Mouse (Mus musculus) MEL (cell line): ENCODE measurements around the gene Adamts9. TPM values are rescaled to one million over a fixed set of nuclear protein-coding genes. Genes with fewer than 3 reads are reported as not detected.

Experiments
- DNase-seq: peaks from one replicate; pipeline ENCODE4 v3.0.0; 2011; ENCODE audit warnings: low read depth, low spot score
- H3K27ac ChIP-seq: 2 replicates; pipeline ENCODE4 v1.5.1; 2012; ENCODE audit warnings: low read depth, mild to moderate bottlenecking, control low read depth, low read length, moderate library complexity; ENCODE audit not compliant: control insufficient read depth
- H3K27me3 ChIP-seq, 2 experiments: fragments of 150-350 bp in 1 of 2; sonication (generic) in 1 of 2; 2 replicates each; pipeline ENCODE4 v1.6.1; 2012; ENCODE audit warnings: low read length in 2 of 2, mild to moderate bottlenecking in 2 of 2, improper control_type of control experiment in 1 of 2, moderate library complexity in 1 of 2; ENCODE audit not compliant: insufficient read depth in 2 of 2, control insufficient read depth in 1 of 2
- H3K36me3 ChIP-seq, 2 experiments: 2 replicates each; pipeline ENCODE4 v1.6.1; 2012 to 2014; ENCODE audit warnings: low read length in 2 of 2, improper control_type of control experiment in 1 of 2, inconsistent platforms in 1 of 2, mild to moderate bottlenecking in 1 of 2; ENCODE audit not compliant: insufficient read depth in 2 of 2, control insufficient read depth in 1 of 2
- H3K4me1 ChIP-seq, 2 experiments: fragments of 150-350 bp in 1 of 2; sonication (generic) in 1 of 2; 2 replicates each; pipeline ENCODE4 v1.6.1; 2012; ENCODE audit warnings: low read length in 2 of 2, improper control_type of control experiment in 1 of 2, mild to moderate bottlenecking in 1 of 2; ENCODE audit not compliant: insufficient read depth in 2 of 2, control insufficient read depth in 1 of 2
- H3K4me3 ChIP-seq, 2 experiments: fragments of 150-350 bp in 1 of 2; sonication (generic) in 1 of 2; 2 replicates each; pipeline ENCODE4 v1.5.1; 2012; ENCODE audit warnings: low read depth in 2 of 2, low read length in 2 of 2, mild to moderate bottlenecking in 2 of 2, moderate library complexity in 2 of 2, control low read depth in 1 of 2, improper control_type of control experiment in 1 of 2; ENCODE audit not compliant: control insufficient read depth in 1 of 2, insufficient read depth in 1 of 2
- H3K79me2 ChIP-seq: 2 replicates; pipeline ENCODE4 v1.6.1; 2012; ENCODE audit warnings: mild to moderate bottlenecking, low read length, moderate library complexity; ENCODE audit not compliant: control insufficient read depth, poor library complexity, insufficient read depth
- H3K9ac ChIP-seq: 2 replicates; pipeline ENCODE4 v1.6.1; 2012; ENCODE audit warnings: low read depth, mild to moderate bottlenecking, control low read depth, low read length, moderate library complexity; ENCODE audit not compliant: control insufficient read depth, poor library complexity, severe bottlenecking
- H3K9me3 ChIP-seq: fragments of 150-350 bp; sonication (generic); replicated peaks from 2 replicates; pipeline ENCODE4 v1.6.1; 2012; ENCODE audit warnings: mild to moderate bottlenecking, low read length, improper control_type of control experiment, moderate library complexity; ENCODE audit not compliant: insufficient read depth
- BHLHE40 ChIP-seq: IDR thresholded peaks from 2 replicates; pipeline ENCODE4 v1.6.1; 2012; ENCODE audit warnings: low read depth, mild to moderate bottlenecking, inconsistent platforms, low read length, improper control_type of control experiment, borderline replicate concordance
- CTCF ChIP-seq, 3 experiments: IDR thresholded peaks in 2 of 3; conservative IDR thresholded peaks in 1 of 3; 2 replicates each; pipeline ENCODE4 v1.5.1; 2011 to 2012; ENCODE audit warnings: low read length in 3 of 3, low read depth in 2 of 3, mild to moderate bottlenecking in 2 of 3, improper control_type of control experiment in 1 of 3, inconsistent platforms in 1 of 3, mixed read lengths in 1 of 3, moderate library complexity in 1 of 3; ENCODE audit not compliant: control insufficient read depth in 1 of 3, insufficient read depth in 1 of 3, poor library complexity in 1 of 3, severe bottlenecking in 1 of 3
- E2F4 ChIP-seq: IDR thresholded peaks from 2 replicates; pipeline ENCODE4 v1.6.1; 2011; ENCODE audit warnings: low read depth, low read length, improper control_type of control experiment, borderline replicate concordance
- ELF1 ChIP-seq: IDR thresholded peaks from 2 replicates; pipeline ENCODE4 v1.6.1; 2014; ENCODE audit warnings: low read depth, mild to moderate bottlenecking, inconsistent platforms, low read length, improper control_type of control experiment, moderate library complexity
- EP300 ChIP-seq, 2 experiments: IDR thresholded peaks; 2 replicates each; pipeline ENCODE4 v1.6.1; 2011; ENCODE audit warnings: improper control_type of control experiment in 2 of 2, low read length in 2 of 2, low read depth in 1 of 2, mild to moderate bottlenecking in 1 of 2
- GABPA ChIP-seq: IDR thresholded peaks from 2 replicates; pipeline ENCODE4 v1.6.1; 2012; ENCODE audit warnings: low read depth, mild to moderate bottlenecking, inconsistent platforms, low read length, improper control_type of control experiment, moderate library complexity
- GATA1 ChIP-seq: IDR thresholded peaks from 2 replicates; pipeline ENCODE4 v1.6.1; 2011; ENCODE audit warnings: low read depth, low read length, improper control_type of control experiment
- JUND ChIP-seq: IDR thresholded peaks from 2 replicates; pipeline ENCODE4 v1.6.1; 2011; ENCODE audit warnings: low read depth, mild to moderate bottlenecking, improper control_type of control experiment, low read length
- MAFK ChIP-seq: IDR thresholded peaks from 2 replicates; pipeline ENCODE4 v1.6.1; 2011; ENCODE audit warnings: low read depth, mild to moderate bottlenecking, low read length, improper control_type of control experiment, borderline replicate concordance
- MAX ChIP-seq: IDR thresholded peaks from 2 replicates; pipeline ENCODE4 v1.6.1; 2011; ENCODE audit warnings: low read length, improper control_type of control experiment
- MEF2A ChIP-seq: IDR thresholded peaks from 2 replicates; pipeline ENCODE4 v1.6.1; 2014; ENCODE audit warnings: low read depth, mild to moderate bottlenecking, inconsistent platforms, low read length, improper control_type of control experiment; ENCODE audit not compliant: poor library complexity, insufficient replicate concordance, severe bottlenecking; ENCODE audit errors: extremely low read depth
- MXI1 ChIP-seq: IDR thresholded peaks from 2 replicates; pipeline ENCODE4 v1.6.1; 2011; ENCODE audit warnings: mild to moderate bottlenecking, low read depth, low read length, improper control_type of control experiment
- MYB ChIP-seq: IDR thresholded peaks from 2 replicates; pipeline ENCODE4 v1.6.1; 2011; ENCODE audit warnings: mild to moderate bottlenecking, low read depth, low read length, improper control_type of control experiment
- MYC ChIP-seq: IDR thresholded peaks from 2 replicates; pipeline ENCODE4 v1.6.1; 2011; ENCODE audit warnings: low read depth, mild to moderate bottlenecking, low read length, improper control_type of control experiment, moderate library complexity
- NELFE ChIP-seq: IDR thresholded peaks from 2 replicates; pipeline ENCODE4 v1.6.1; 2011; ENCODE audit warnings: low read depth, low read length, improper control_type of control experiment
- NRF1 ChIP-seq: IDR thresholded peaks from 2 replicates; pipeline ENCODE4 v1.6.1; 2014; ENCODE audit warnings: low read depth, mild to moderate bottlenecking, inconsistent platforms, low read length, improper control_type of control experiment, moderate library complexity; ENCODE audit not compliant: poor library complexity, insufficient read depth, severe bottlenecking
- RAD21 ChIP-seq: IDR thresholded peaks from 2 replicates; pipeline ENCODE4 v1.6.1; 2011; ENCODE audit warnings: mild to moderate bottlenecking, low read depth, low read length, improper control_type of control experiment
- RCOR1 ChIP-seq: IDR thresholded peaks from 2 replicates; pipeline ENCODE4 v1.6.1; 2012; ENCODE audit warnings: low read depth, mild to moderate bottlenecking, inconsistent platforms, low read length, improper control_type of control experiment
- SIN3A ChIP-seq: IDR thresholded peaks from 2 replicates; pipeline ENCODE4 v1.6.1; 2012; ENCODE audit warnings: low read length, improper control_type of control experiment, inconsistent platforms
- SMC3 ChIP-seq: IDR thresholded peaks from 2 replicates; pipeline ENCODE4 v1.6.1; 2011; ENCODE audit warnings: low read depth, low read length, improper control_type of control experiment
- TAL1 ChIP-seq: IDR thresholded peaks from 2 replicates; pipeline ENCODE4 v1.6.1; 2012; ENCODE audit warnings: mild to moderate bottlenecking, inconsistent platforms, low read length, moderate library complexity, mixed read lengths
- TCF12 ChIP-seq: IDR thresholded peaks from 2 replicates; pipeline ENCODE4 v1.6.1; 2014; ENCODE audit warnings: low read depth, mild to moderate bottlenecking, inconsistent platforms, low read length, improper control_type of control experiment, moderate library complexity
- UBTF ChIP-seq: IDR thresholded peaks from 2 replicates; pipeline ENCODE4 v1.6.1; 2012; ENCODE audit warnings: low read depth, mild to moderate bottlenecking, inconsistent platforms, low read length, improper control_type of control experiment, moderate library complexity, borderline replicate concordance; ENCODE audit not compliant: insufficient read depth
- USF1 ChIP-seq: IDR thresholded peaks from 2 replicates; pipeline ENCODE4 v1.6.1; 2014; ENCODE audit warnings: low read depth, mild to moderate bottlenecking, inconsistent platforms, low read length, improper control_type of control experiment, moderate library complexity
- ZKSCAN1 ChIP-seq: IDR thresholded peaks from 2 replicates; pipeline ENCODE4 v1.6.1; 2012; ENCODE audit warnings: low read depth, mild to moderate bottlenecking, inconsistent platforms, low read length, improper control_type of control experiment, moderate library complexity
- ZMIZ1 ChIP-seq: IDR thresholded peaks from 2 replicates; pipeline ENCODE4 v1.6.1; 2012; ENCODE audit warnings: low read depth, mild to moderate bottlenecking, inconsistent platforms, low read length, improper control_type of control experiment, moderate library complexity
- ZNF384 ChIP-seq: IDR thresholded peaks from 2 replicates; pipeline ENCODE4 v1.6.1; 2012; ENCODE audit warnings: low read depth, mild to moderate bottlenecking, inconsistent platforms, low read length, improper control_type of control experiment
- polyA plus RNA-seq, 2 experiments: library from polyadenylated mRNA; stranded (reverse) in 1 of 2; unstranded in 1 of 2; fragments of >175 nt in 1 of 2; fragments of >200 nt in 1 of 2; gene quantifications; 2 replicates each; pipeline versions ENCODE4 v1.2.1 to v1.2.4; 2012; ENCODE audit warnings: low replicate concordance in 2 of 2, low read depth in 1 of 2; ENCODE audit not compliant: insufficient read length in 2 of 2, insufficient read depth in 1 of 2, missing spikeins in 1 of 2
- total RNA-seq: library from RNA; depleted of rRNA; stranded (reverse); fragments of 300-350 nt; gene quantifications from 2 replicates; pipeline ENCODE4 v1.2.3, GENCODE M21; 2012

Adamts9 gene
- total and polyA plus RNA-seq, 3 experiments = not detected

DNA sequence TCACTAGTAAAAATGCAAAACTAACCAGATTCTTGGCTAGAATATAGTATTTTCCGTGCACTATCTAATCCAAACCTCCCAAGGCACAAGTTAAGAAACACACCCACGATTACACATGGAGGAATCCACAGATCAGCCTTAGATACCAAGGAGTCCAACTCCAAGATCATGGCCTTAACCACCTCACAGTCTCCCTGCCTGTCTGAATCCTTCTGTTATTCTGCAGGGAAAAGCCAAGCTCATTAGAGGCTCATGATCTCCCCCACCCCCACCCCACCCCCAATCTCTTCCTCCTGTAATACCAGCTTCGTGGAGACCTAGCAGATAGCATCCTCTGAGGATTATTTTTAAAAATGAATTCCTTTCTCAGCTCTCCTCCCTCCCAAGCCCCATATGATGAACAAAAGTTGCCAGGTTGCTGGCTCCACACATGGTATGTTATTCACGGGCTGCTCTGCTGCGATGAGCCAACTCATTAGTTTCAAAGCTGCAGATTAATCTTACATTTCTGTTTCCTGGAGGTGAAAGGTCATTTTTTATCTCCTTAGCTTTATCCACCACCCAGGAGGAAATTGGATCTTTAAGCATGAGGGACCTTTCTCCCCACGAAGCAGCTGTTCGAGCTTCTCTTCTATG, 215.8 kb downstream of the Adamts9 start:
- no peak for DNase-seq
- TF ChIP-seq RAD21 (no peak), MEF2A (no peak), UBTF (no peak), ELF1 (no peak), MYC (no peak), GABPA (no peak), TAL1 (no peak), SMC3 (no peak), USF1 (no peak), NRF1 (no peak), E2F4 (no peak), RCOR1 (no peak), ZMIZ1 (no peak)
- no peak overlapping the region for H3K9ac ChIP-seq
- no peaks in the 10 kb centered on the region for H3K79me2 ChIP-seq
- no peaks in the 10 kb centered on the region for H3K9me3 ChIP-seq
- no peaks in the 10 kb centered on the region for H3K36me3 ChIP-seq
- H3K4me3 ChIP-seq = no peak overlapping the region
- no peaks in the 10 kb centered on the region for H3K4me1 ChIP-seq
- H3K27me3 ChIP-seq = no peaks in the 10 kb centered on the region
- H3K27ac ChIP-seq = no peak overlapping the region

GRCm38 (mm10) chr6:92726121-92726520, 217.2 kb downstream of the Adamts9 start:
- Histone ChIP-seq H3K9me3 (no peaks in the 10 kb centered on the region), H3K79me2 (no peaks in the 10 kb centered on the region), H3K4me1 (no peaks in the 10 kb centered on the region), H3K27ac (no peak overlapping the region), H3K36me3 (no peaks in the 10 kb centered on the region), H3K4me3 (no peak overlapping the region), H3K27me3 (no peaks in the 10 kb centered on the region), H3K9ac (no peak overlapping the region)
- DNase-seq = no peak
- TF ChIP-seq GATA1 = no peak
- no peak for TF ChIP-seq NELFE
- TF ChIP-seq CTCF (IDR thresholded peaks at IDR 0.05 in 2 of 3, conservative IDR thresholded peaks at IDR 0.05 in 1 of 3; ENCODE audit: control insufficient read depth in 1 of 3, insufficient read depth in 1 of 3, low read depth in 2 of 3, low read length in 3 of 3, poor library complexity in 1 of 3, severe bottlenecking in 1 of 3) = no peak
- TF ChIP-seq MAFK = no peak
- no peak for TF ChIP-seq MXI1
- no peak for TF ChIP-seq ZNF384
- TF ChIP-seq GABPA = no peak
- TF ChIP-seq EP300 (IDR thresholded peaks at IDR 0.05; ENCODE audit: low read depth in 1 of 2, low read length in 2 of 2) = no peak
- no peak for TF ChIP-seq MYB
- no peak for TF ChIP-seq SIN3A
- no peak for TF ChIP-seq MAX
- no peak for TF ChIP-seq SMC3
- no peak for TF ChIP-seq JUND
- TF ChIP-seq TCF12 = no peak
- TF ChIP-seq ZMIZ1 = no peak
- TF ChIP-seq TAL1 = no peak
- TF ChIP-seq ZKSCAN1 = no peak
- no peak for TF ChIP-seq BHLHE40
- TF ChIP-seq NRF1 = no peak
